Mouse (Mus musculus) myocyte (in vitro differentiated cells): ENCODE data around the gene Rbm34.

Experiments used
- CEBPB ChIP-seq: IDR thresholded peaks from 2 replicates; pipeline ENCODE4 v1.6.1; 2011; ENCODE audit warnings: mild to moderate bottlenecking, moderate library complexity; ENCODE audit not compliant: poor library complexity, insufficient read depth, severe bottlenecking
- E2F4 ChIP-seq: IDR thresholded peaks from one replicate; pipeline ENCODE4 v1.6.1; 2011; ENCODE audit warnings: mild to moderate bottlenecking, control low read depth, moderate library complexity; ENCODE audit not compliant: insufficient read depth
- MAX ChIP-seq: IDR thresholded peaks from one replicate; pipeline ENCODE4 v1.6.1; 2011; ENCODE audit warnings: low read depth, mild to moderate bottlenecking, control low read depth
- MYOD1 ChIP-seq, 3 experiments: IDR thresholded peaks; one replicate each; pipeline ENCODE4 v1.6.1; 2011; ENCODE audit warnings: control low read depth in 2 of 3, low read depth in 2 of 3, mild to moderate bottlenecking in 2 of 3, moderate library complexity in 1 of 3; ENCODE audit not compliant: insufficient read length in 2 of 3, control insufficient read depth in 1 of 3
- MYOG ChIP-seq, 3 experiments: IDR thresholded peaks; one replicate each; pipeline ENCODE4 v1.6.1; 2011; ENCODE audit warnings: control low read depth in 2 of 3, low read depth in 2 of 3, mild to moderate bottlenecking in 2 of 3; ENCODE audit not compliant: insufficient read length in 2 of 3, control insufficient read depth in 1 of 3, insufficient read depth in 1 of 3
- POLR2A ChIP-seq: IDR thresholded peaks from one replicate; pipeline ENCODE4 v1.6.1; 2011; ENCODE audit warnings: low read depth, mild to moderate bottlenecking, control low read depth, moderate library complexity; ENCODE audit not compliant: insufficient read length
- POLR2AphosphoS2 ChIP-seq: IDR thresholded peaks from one replicate; pipeline ENCODE4 v1.6.1; 2011; ENCODE audit warnings: low read depth, control low read depth; ENCODE audit not compliant: insufficient read length
- REST ChIP-seq: IDR thresholded peaks from one replicate; pipeline ENCODE4 v1.6.1; 2011; ENCODE audit warnings: mild to moderate bottlenecking, control low read depth, moderate library complexity; ENCODE audit not compliant: insufficient read depth, insufficient read length
- SRF ChIP-seq: IDR thresholded peaks from one replicate; pipeline ENCODE4 v1.6.1; 2011; ENCODE audit warnings: low read depth; ENCODE audit not compliant: control insufficient read depth, insufficient read length
- TCF12 ChIP-seq: IDR thresholded peaks from one replicate; pipeline ENCODE4 v1.6.1; 2011; ENCODE audit warnings: mild to moderate bottlenecking, control low read depth; ENCODE audit not compliant: poor library complexity, insufficient read depth, severe bottlenecking
- TCF3 ChIP-seq: IDR thresholded peaks from one replicate; pipeline ENCODE4 v1.6.1; 2011; ENCODE audit warnings: low read depth, control low read depth; ENCODE audit not compliant: insufficient read length
- USF1 ChIP-seq: IDR thresholded peaks from one replicate; pipeline ENCODE4 v1.6.1; 2011; ENCODE audit warnings: low read depth, mild to moderate bottlenecking, control low read depth, moderate library complexity

DNA sequence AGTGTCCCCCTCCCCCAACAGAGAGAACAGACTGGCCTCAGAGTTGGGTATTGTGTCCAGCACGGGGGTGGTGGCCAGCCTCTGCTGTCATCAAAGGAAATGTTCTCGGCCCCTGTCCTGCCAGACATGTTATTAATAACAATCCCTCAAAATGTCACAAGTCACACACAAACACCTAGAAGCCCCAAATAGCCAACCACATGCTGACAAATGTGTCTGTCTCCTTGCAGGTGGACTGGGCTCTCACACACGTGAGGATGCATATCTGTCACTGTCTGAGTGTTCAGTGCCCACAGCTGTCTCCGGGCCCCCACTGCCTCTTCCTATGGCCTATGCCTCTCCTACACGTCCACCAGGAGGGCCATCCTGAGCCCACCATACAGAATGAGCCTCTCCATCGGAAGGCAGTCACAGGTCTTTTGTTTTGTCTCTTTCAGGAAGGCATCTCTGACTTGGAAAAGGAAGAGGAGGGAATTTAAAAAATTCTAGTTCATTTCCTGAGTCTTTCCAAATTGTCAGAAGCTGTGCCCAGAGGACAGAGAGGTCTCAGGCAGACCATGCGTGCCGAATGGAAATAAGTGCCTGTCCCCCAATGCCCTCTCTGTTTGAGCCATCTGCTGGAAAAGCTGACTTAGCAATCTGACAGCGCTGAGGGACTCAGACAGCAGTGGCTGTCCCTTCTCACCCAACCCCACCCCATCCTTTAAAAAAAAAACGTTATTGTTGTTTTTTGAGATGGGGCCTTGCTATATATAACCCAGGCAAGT, 56.1 kb downstream of the Rbm34 start:
- TF ChIP-seq POLR2A (no peak), CEBPB (no peak), MAX (no peak), POLR2AphosphoS2 (no peak), TCF3 (no peak), TCF12 (no peak), SRF (no peak), MYOD1 (IDR thresholded peaks at IDR 0.05; ENCODE audit: control insufficient read depth in 1 of 3, insufficient read length in 2 of 3, low read depth in 2 of 3) (peak in 1 of 3 experiments; percentile 80), REST (no peak), MYOG (IDR thresholded peaks at IDR 0.05; ENCODE audit: control insufficient read depth in 1 of 3, insufficient read depth in 1 of 3, insufficient read length in 2 of 3, low read depth in 2 of 3) (peak in 1 of 3 experiments; percentile 60), USF1 (no peak), E2F4 (no peak)
